ENCODE assay signal across 8 mouse cellular contexts in the genomic region with DNA sequence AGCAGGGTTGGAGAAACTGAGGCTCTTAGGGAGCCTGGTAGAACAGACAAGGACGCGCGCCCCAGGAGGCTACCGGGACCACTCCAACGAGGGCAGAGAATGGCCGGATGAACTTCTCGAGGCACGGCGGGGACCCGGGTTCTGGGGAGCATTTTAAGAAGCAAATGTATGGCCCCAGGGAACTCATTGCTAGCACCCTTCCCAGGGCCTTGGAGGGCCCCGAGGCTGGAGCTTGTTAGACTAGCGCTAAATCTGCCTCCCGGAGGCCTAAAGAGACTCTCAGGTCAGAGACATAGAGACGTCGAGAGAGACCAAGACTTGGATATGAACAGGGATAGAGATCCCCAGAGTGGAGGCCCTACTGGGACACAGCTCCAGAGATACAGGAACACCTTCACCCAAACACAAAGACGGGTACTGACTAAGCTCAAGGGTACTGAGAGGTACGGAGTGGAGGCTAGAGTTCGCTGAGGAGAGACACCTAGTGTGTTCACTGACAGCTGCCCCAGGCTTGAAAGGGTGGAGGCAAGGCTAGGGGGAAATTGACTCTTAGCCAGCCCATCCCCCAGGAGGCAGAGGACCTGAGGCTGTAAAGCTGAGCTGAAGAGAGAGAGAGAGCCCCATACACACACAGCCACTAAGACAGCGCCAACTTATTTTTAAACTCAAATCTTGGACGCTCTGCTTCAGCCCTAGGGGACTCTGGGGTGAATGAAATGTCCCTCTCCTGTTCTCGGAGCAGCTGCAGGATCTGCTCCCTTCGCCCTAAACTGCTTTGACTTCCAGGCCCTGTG. TPM values are rescaled to one million over a fixed set of nuclear protein-coding genes. Genes with fewer than 3 reads are reported as not detected.
DNase-seq lines count a peak whose midpoint lies in the region; ATAC-seq and TF ChIP-seq lines count a peak whose summit lies in the region.

No protein-coding gene starts in this region.

- H3K27ac ChIP-seq in cerebellum, adult 2 months (ENCODE audit: insufficient read depth, low read length): no peak overlapping the region
- H3K27ac ChIP-seq in forebrain, embryonic 12.5 days: peak overlapping the region; percentile 53; the same call in 1 of the 2 replicates
- peak overlapping the region; percentile 68; the same call in 1 of the 2 replicates for H3K27ac ChIP-seq in hindbrain, embryonic 12.5 days
- peak overlapping the region; percentile 99 for H3K27ac ChIP-seq in macrophage
- peak overlapping the region; percentile 88 for H3K27ac ChIP-seq in stomach, postnatal 0 days (replicated peaks)

- DNase-seq in cerebellum, adult 2 months: no peak
- no peak for DNase-seq in cerebellum, postnatal 25 days
- DNase-seq in ES-CJ7 (ENCODE audit: low read depth, low spot score): peak; percentile 72
- DNase-seq in stomach, postnatal 0 days (ENCODE audit: low spot score): peak; percentile 32
- no peak for DNase-seq in layer of hippocampus, adult 8-10 months (ENCODE audit: low spot score in 2 of 2)

- H3K79me2 ChIP-seq in macrophage (ENCODE audit: inconsistent target): peaks cover 64% of the 10 kb centered on the region

- peak; percentile 2; the same call in 1 of the 2 replicates for ATAC-seq in forebrain, embryonic 12.5 days (ENCODE audit: low FRiP score)
- peak; percentile 4; the same call in 1 of the 2 replicates for ATAC-seq in hindbrain, embryonic 12.5 days (ENCODE audit: low FRiP score)
- ATAC-seq in stomach, postnatal 0 days (ENCODE audit: low FRiP score, low TSS enrichment): no peak

- no peaks in the 10 kb centered on the region for H3K9me3 ChIP-seq in forebrain, embryonic 12.5 days
- no peaks in the 10 kb centered on the region for H3K9me3 ChIP-seq in hindbrain, embryonic 12.5 days (replicated peaks)
- no peaks in the 10 kb centered on the region for H3K9me3 ChIP-seq in stomach, postnatal 0 days (ENCODE audit: control insufficient read depth, low read length)

- H3K4me1 ChIP-seq in cerebellum, adult 2 months (ENCODE audit: control insufficient read depth, insufficient read depth, low read length): peaks cover 7% of the 10 kb centered on the region; the same call in 1 of the 2 replicates
- H3K4me1 ChIP-seq in forebrain, embryonic 12.5 days: peaks cover 55% of the 10 kb centered on the region
- peaks cover 52% of the 10 kb centered on the region for H3K4me1 ChIP-seq in hindbrain, embryonic 12.5 days
- peaks cover 14% of the 10 kb centered on the region for H3K4me1 ChIP-seq in stomach, postnatal 0 days (replicated peaks; ENCODE audit: control insufficient read depth, insufficient read depth)

- no peaks in the 10 kb centered on the region for H3K36me3 ChIP-seq in forebrain, embryonic 12.5 days (replicated peaks)
- no peaks in the 10 kb centered on the region for H3K36me3 ChIP-seq in hindbrain, embryonic 12.5 days
- peaks cover 3% of the 10 kb centered on the region; the same call in 1 of the 2 replicates for H3K36me3 ChIP-seq in macrophage (ENCODE audit: inconsistent target)
- no peaks in the 10 kb centered on the region; the same call in 1 of the 2 replicates for H3K36me3 ChIP-seq in stomach, postnatal 0 days (ENCODE audit: control insufficient read depth, insufficient read depth, low read length)

- WGBS in cerebellum, adult 2 months: 18% methylated on average over 22 of the region's 22 CpGs
- WGBS in forebrain, embryonic 12.5 days: 3% methylated on average over 22 of the region's 22 CpGs
- WGBS in hindbrain, embryonic 12.5 days: 2% methylated on average over 22 of the region's 22 CpGs
- 9% methylated on average over 22 of the region's 22 CpGs for WGBS in macrophage (ENCODE audit: missing documents)
- WGBS in stomach, postnatal 0 days: 6% methylated on average over 22 of the region's 22 CpGs

- no peak for TF ChIP-seq POLR2A in cerebellum, adult 2 months (IDR thresholded peaks at IDR 0.05; ENCODE audit: borderline replicate concordance, insufficient read depth, low read length)

- no peak for TF ChIP-seq CTCF in cerebellum, adult 2 months (IDR thresholded peaks at IDR 0.05; ENCODE audit: borderline replicate concordance, insufficient read depth, low read depth, low read length)
- TF ChIP-seq CTCF in stomach, postnatal 0 days (IDR thresholded peaks at IDR 0.05; ENCODE audit: low read depth): no peak

- peak overlapping the region; percentile 96 for H3K4me2 ChIP-seq in forebrain, embryonic 12.5 days
- peak overlapping the region; percentile 96 for H3K4me2 ChIP-seq in hindbrain, embryonic 12.5 days (replicated peaks)
- H3K4me2 ChIP-seq in stomach, postnatal 0 days (replicated peaks; ENCODE audit: low read depth): peak overlapping the region; percentile 93

- no peaks in the 10 kb centered on the region for H3K27me3 ChIP-seq in cerebellum, adult 2 months (ENCODE audit: control insufficient read depth, insufficient read depth, low read length)
- H3K27me3 ChIP-seq in forebrain, embryonic 12.5 days: peaks cover 11% of the 10 kb centered on the region
- peaks cover 44% of the 10 kb centered on the region for H3K27me3 ChIP-seq in hindbrain, embryonic 12.5 days
- no peaks in the 10 kb centered on the region for H3K27me3 ChIP-seq in stomach, postnatal 0 days (ENCODE audit: control insufficient read depth, insufficient read depth, low read length)

- peak overlapping the region; percentile 74 for H3K9ac ChIP-seq in forebrain, embryonic 12.5 days
- peak overlapping the region; percentile 76 for H3K9ac ChIP-seq in hindbrain, embryonic 12.5 days
- H3K9ac ChIP-seq in stomach, postnatal 0 days (ENCODE audit: low read length): peak overlapping the region; percentile 88

- no peak for TF ChIP-seq EP300 in stomach, postnatal 0 days (optimal IDR thresholded peaks at IDR 0.05)

- peak overlapping the region; percentile 34 for H3K4me3 ChIP-seq in cerebellum, adult 2 months (replicated peaks; ENCODE audit: insufficient read depth, low read depth, low read length)
- H3K4me3 ChIP-seq in forebrain, embryonic 12.5 days (replicated peaks): peak overlapping the region; percentile 74
- H3K4me3 ChIP-seq in hindbrain, embryonic 12.5 days: peak overlapping the region; percentile 61
- peak overlapping the region; percentile 94 for H3K4me3 ChIP-seq in macrophage (ENCODE audit: inconsistent target)
- H3K4me3 ChIP-seq in stomach, postnatal 0 days (ENCODE audit: low read depth, low read length): peak overlapping the region; percentile 80

RNA-seq across cellular contexts. Expression of a gene that starts 0.7 kb away (rescaled TPM):
- 1.4 and 1.6 TPM in 2 replicates for polyA plus RNA-seq in cerebellum, adult 2 months (2012; rRNA removed)
- 2.2 TPM in 2 replicates for polyA plus RNA-seq in forebrain, embryonic 12.5 days (2016; fragmentation: Nextera tagmentation; extraction: Ambion mirVana)
- polyA plus RNA-seq in hindbrain, embryonic 12.5 days (2016; fragmentation: Nextera tagmentation; extraction: Ambion mirVana): 3.3 and 6.8 TPM in 2 replicates
- total RNA-seq in macrophage (2018; cell fraction: chromatin; rRNA removed): 100 to 1,000 TPM in 5 of 26 experiments, 10 to 100 TPM in 21; 19.4 to 246 (median 86.4) TPM
- total RNA-seq in macrophage (2018; cell fraction: cytosol; rRNA removed): 100 to 1,000 TPM in 1 of 26 experiments, 10 to 100 TPM in 25; 25.7 to 105 (median 54.7) TPM
- 100 to 1,000 TPM in 5 of 26 experiments, 10 to 100 TPM in 21; 31.8 to 142 (median 70.6) TPM for total RNA-seq in macrophage (2018; cell fraction: nucleus; rRNA removed)
- 24.2 to 70.3 TPM (median 28.8 TPM) in 3 replicates for polyA plus RNA-seq in macrophage (2018)
- 7.4 and 9.0 TPM in 2 replicates for polyA plus RNA-seq in stomach, postnatal 0 days (2015; fragmentation: Nextera tagmentation; extraction: Ambion mirVana)
- 1 to 10 TPM; 1.6 to 2.9 (median 2.0) TPM for total RNA-seq in layer of hippocampus, adult 8-10 months (2022)

RNA-seq across cellular contexts. Expression of a gene that starts 7.8 kb away (rescaled TPM):
- 19.2 and 19.4 TPM in 2 replicates for polyA plus RNA-seq in cerebellum, adult 2 months (2012; rRNA removed)
- polyA plus RNA-seq in forebrain, embryonic 12.5 days (2016; fragmentation: Nextera tagmentation; extraction: Ambion mirVana): 63.8 and 64.0 TPM in 2 replicates
- polyA plus RNA-seq in hindbrain, embryonic 12.5 days (2016; fragmentation: Nextera tagmentation; extraction: Ambion mirVana): 60.7 and 68.8 TPM in 2 replicates
- total RNA-seq in macrophage (2018; cell fraction: chromatin; rRNA removed): 100 to 1,000 TPM in 1 of 26 experiments, 10 to 100 TPM in 25; 12.1 to 101 (median 51.8) TPM
- total RNA-seq in macrophage (2018; cell fraction: cytosol; rRNA removed): 10 to 100 TPM; 24.9 to 44.6 (median 33.0) TPM
- 10 to 100 TPM; 11.1 to 53.3 (median 29.8) TPM for total RNA-seq in macrophage (2018; cell fraction: nucleus; rRNA removed)
- polyA plus RNA-seq in macrophage (2018): 32.1 to 58.7 TPM (median 57.7 TPM) in 3 replicates
- 105 TPM in 2 replicates for polyA plus RNA-seq in stomach, postnatal 0 days (2015; fragmentation: Nextera tagmentation; extraction: Ambion mirVana)
- 10 to 100 TPM; 15.3 to 18.3 (median 16.4) TPM for total RNA-seq in layer of hippocampus, adult 8-10 months (2022)

RNA-seq across cellular contexts. Expression of a gene that starts 13.3 kb away (rescaled TPM):
- polyA plus RNA-seq in cerebellum, adult 2 months (2012; rRNA removed): 40.5 and 45.2 TPM in 2 replicates
- 203 and 204 TPM in 2 replicates for polyA plus RNA-seq in forebrain, embryonic 12.5 days (2016; fragmentation: Nextera tagmentation; extraction: Ambion mirVana)
- polyA plus RNA-seq in hindbrain, embryonic 12.5 days (2016; fragmentation: Nextera tagmentation; extraction: Ambion mirVana): 157 and 164 TPM in 2 replicates
- total RNA-seq in macrophage (2018; cell fraction: chromatin; rRNA removed): 10 to 100 TPM; 29.3 to 87.9 (median 60.7) TPM
- total RNA-seq in macrophage (2018; cell fraction: cytosol; rRNA removed): 10 to 100 TPM; 30.9 to 47.9 (median 40.8) TPM
- 10 to 100 TPM; 20.8 to 65.4 (median 32.2) TPM for total RNA-seq in macrophage (2018; cell fraction: nucleus; rRNA removed)
- 38.3 to 63.8 TPM (median 62.7 TPM) in 3 replicates for polyA plus RNA-seq in macrophage (2018)
- 58.7 and 63.5 TPM in 2 replicates for polyA plus RNA-seq in stomach, postnatal 0 days (2015; fragmentation: Nextera tagmentation; extraction: Ambion mirVana)
- 10 to 100 TPM; 33.8 to 39.5 (median 36.0) TPM for total RNA-seq in layer of hippocampus, adult 8-10 months (2022)

RNA-seq across cellular contexts. Expression of a gene that starts 40.4 kb away (rescaled TPM):
- 92.4 and 102 TPM in 2 replicates for polyA plus RNA-seq in cerebellum, adult 2 months (2012; rRNA removed)
- 23.8 and 31.9 TPM in 2 replicates for polyA plus RNA-seq in forebrain, embryonic 12.5 days (2016; fragmentation: Nextera tagmentation; extraction: Ambion mirVana)
- polyA plus RNA-seq in hindbrain, embryonic 12.5 days (2016; fragmentation: Nextera tagmentation; extraction: Ambion mirVana): 23.7 and 25.8 TPM in 2 replicates
- total RNA-seq in macrophage (2018; cell fraction: chromatin; rRNA removed): 100 to 1,000 TPM in 8 of 26 experiments, 10 to 100 TPM in 18; 21.2 to 240 (median 86.4) TPM
- 10 to 100 TPM; 14.1 to 43.3 (median 24.3) TPM for total RNA-seq in macrophage (2018; cell fraction: cytosol; rRNA removed)
- total RNA-seq in macrophage (2018; cell fraction: nucleus; rRNA removed): 100 to 1,000 TPM in 3 of 26 experiments, 10 to 100 TPM in 23; 23.7 to 144 (median 56.6) TPM
- 20.2 to 23.6 TPM (median 22.9 TPM) in 3 replicates for polyA plus RNA-seq in macrophage (2018)
- 23.5 and 24.8 TPM in 2 replicates for polyA plus RNA-seq in stomach, postnatal 0 days (2015; fragmentation: Nextera tagmentation; extraction: Ambion mirVana)
- total RNA-seq in layer of hippocampus, adult 8-10 months (2022): 10 to 100 TPM; 45.2 to 60.9 (median 49.3) TPM

RNA-seq across cellular contexts. Expression of a gene that starts 44.6 kb away (rescaled TPM):
- 2.3 and 3.3 TPM in 2 replicates for polyA plus RNA-seq in cerebellum, adult 2 months (2012; rRNA removed)
- 16.0 and 21.6 TPM in 2 replicates for polyA plus RNA-seq in forebrain, embryonic 12.5 days (2016; fragmentation: Nextera tagmentation; extraction: Ambion mirVana)
- polyA plus RNA-seq in hindbrain, embryonic 12.5 days (2016; fragmentation: Nextera tagmentation; extraction: Ambion mirVana): 24.2 and 24.4 TPM in 2 replicates
- 1 to 10 TPM in 11 of 26 experiments, under 1 TPM in 13, not detected in 2; 0.25 to 4.4 (median 0.90) TPM for total RNA-seq in macrophage (2018; cell fraction: chromatin; rRNA removed)
- total RNA-seq in macrophage (2018; cell fraction: cytosol; rRNA removed): 10 to 100 TPM in 2 of 26 experiments, 1 to 10 TPM in 20, under 1 TPM in 4; 0.86 to 14.3 (median 2.7) TPM
- total RNA-seq in macrophage (2018; cell fraction: nucleus; rRNA removed): 10 to 100 TPM in 9 of 26 experiments, 1 to 10 TPM in 11, under 1 TPM in 6; 0.48 to 20.4 (median 5.9) TPM
- polyA plus RNA-seq in macrophage (2018): 0.49 to 1.1 TPM (median 0.70 TPM) in 3 replicates
- 0.13 TPM in 2 replicates for polyA plus RNA-seq in stomach, postnatal 0 days (2015; fragmentation: Nextera tagmentation; extraction: Ambion mirVana)
- total RNA-seq in layer of hippocampus, adult 8-10 months (2022): 10 to 100 TPM; 39.6 to 42.8 (median 40.0) TPM

Comparison
In these comparisons a context has a peak if more than half of its experiments do, and no peak if none do; other contexts are left out.
1. DNase-seq: peak in ES-CJ7 (single experiment) and stomach, postnatal 0 days (single experiment); none in cerebellum, adult 2 months (0 of 2), cerebellum, postnatal 25 days (0 of 2) and layer of hippocampus, adult 8-10 months (0 of 2).
2. H3K4me3 ChIP-seq: peak in every context shown above with its lines; median percentile 94 in macrophage; 80 in stomach, postnatal 0 days; 74 in forebrain, embryonic 12.5 days; 61 in hindbrain, embryonic 12.5 days; 34 in cerebellum, adult 2 months.
3. Peak in every context shown above with its lines, with median percentiles within 50 percentile points of each other: H3K4me2 ChIP-seq and H3K9ac ChIP-seq.